Mouse (Mus musculus) forebrain, embryonic 16.5 days (tissue): Measurements from ENCODE around the gene Myo1c. TPM values are rescaled to one million over a fixed set of nuclear protein-coding genes. Genes with fewer than 3 reads are reported as not detected.
A peak's percentile ranks its signal among the peaks of the same experiment; 100 is the strongest.

Experiments used
- ATAC-seq: fragments of 200-750 bp; cut with Nextera tagmentation; 2 replicates; pipeline ENCODE4 v1.8.0; 2017; ENCODE audit warnings: mild to moderate bottlenecking, moderate library complexity
- H3K27ac ChIP-seq: fragments of 300-500 bp; sonication (generic); 2 replicates; pipeline ENCODE4 v1.5.1; 2014; ENCODE audit warnings: low read length, control low read depth
- H3K27me3 ChIP-seq: fragments of 300-500 bp; sonication (generic); replicated peaks from 2 replicates; pipeline ENCODE4 v1.6.1; 2014; ENCODE audit warnings: low read length; ENCODE audit not compliant: control insufficient read depth, insufficient read depth
- H3K36me3 ChIP-seq: fragments of 300-500 bp; sonication (generic); 2 replicates; pipeline ENCODE4 v1.6.1; 2014; ENCODE audit not compliant: control insufficient read depth, insufficient read depth
- H3K4me1 ChIP-seq: fragments of 300-500 bp; sonication (generic); replicated peaks from 2 replicates; pipeline ENCODE4 v1.6.1; 2014; ENCODE audit warnings: low read length; ENCODE audit not compliant: control insufficient read depth, insufficient read depth
- H3K4me2 ChIP-seq: fragments of 300-500 bp; sonication (generic); 2 replicates; pipeline ENCODE4 v1.6.1; 2014; ENCODE audit warnings: mild to moderate bottlenecking, low read length, control low read depth
- H3K4me3 ChIP-seq: fragments of 300-500 bp; sonication (generic); replicated peaks from 2 replicates; pipeline ENCODE4 v1.5.1; 2014; ENCODE audit warnings: mild to moderate bottlenecking, low read length, control low read depth
- H3K9ac ChIP-seq: fragments of 300-500 bp; sonication (generic); replicated peaks from 2 replicates; pipeline ENCODE4 v1.6.1; 2014; ENCODE audit warnings: low read depth, low read length, control low read depth
- H3K9me3 ChIP-seq: fragments of 300-500 bp; sonication (generic); 2 replicates; pipeline ENCODE4 v1.6.1; 2016; ENCODE audit warnings: low read length; ENCODE audit not compliant: control insufficient read depth
- WGBS: fragments of 180-500 bp; shearing (Covaris S2); extraction: QIAGEN DNeasy Blood & Tissue Kit; methylation state at CpG from one replicate; pipeline ENCODE4 v1.1.7; 2014; 5-methylcytosine and 5-hydroxymethylcytosine counted together
- polyA plus RNA-seq: library from polyadenylated mRNA; unstranded; fragments of >200 nt; fragmentation: Nextera tagmentation; extraction: Ambion mirVana; gene quantifications from 2 replicates; pipeline ENCODE4 v1.2.1, GENCODE M21; 2015

The Myo1c gene
- polyA plus RNA-seq, 1 experiment from 2014 or later: 11.9 TPM

DNA sequence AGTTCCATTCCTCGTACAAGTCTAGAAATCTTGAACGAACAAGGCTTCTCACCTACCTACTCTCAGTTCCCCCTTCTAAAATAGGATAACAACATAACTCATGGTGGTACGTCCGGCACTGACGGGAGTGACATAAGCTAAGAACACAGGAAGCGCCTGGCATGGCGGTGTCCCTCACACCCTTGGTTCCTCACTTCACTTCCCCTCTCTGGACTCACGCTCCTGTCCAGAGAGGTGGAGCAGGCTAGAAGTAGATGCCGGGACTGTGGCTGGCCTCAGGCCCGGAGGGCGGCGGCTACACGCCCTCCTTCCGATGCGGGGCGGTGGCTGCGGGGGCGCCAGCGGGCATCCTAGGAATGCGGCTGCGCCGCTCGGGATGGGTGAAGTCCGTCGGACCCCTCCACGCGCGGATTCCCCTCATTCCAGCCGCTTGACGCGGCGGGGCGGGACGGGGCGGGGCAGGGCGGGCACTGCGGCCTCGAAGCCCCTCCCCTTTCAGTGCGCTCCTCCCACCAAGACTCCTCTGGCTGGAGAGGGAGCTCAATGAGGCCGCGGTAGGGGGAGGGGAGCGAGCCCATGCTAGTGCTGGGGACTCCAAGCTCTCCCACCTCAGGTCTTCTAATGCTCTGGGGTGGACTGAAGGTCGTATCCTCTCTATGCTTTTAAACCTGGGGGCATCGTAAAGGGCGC lies 3.6 kb downstream of the Myo1c start:
- no peaks in the 10 kb centered on the region for H3K36me3 ChIP-seq
- H3K4me2 ChIP-seq: peak overlapping the region; percentile 84
- peak overlapping the region; percentile 53 for H3K4me3 ChIP-seq
- peaks cover 42% of the 10 kb centered on the region for H3K4me1 ChIP-seq
- ATAC-seq: peak; percentile 30
- 1% methylated on average over 45 of the region's 45 CpGs for WGBS
- peaks cover 9% of the 10 kb centered on the region for H3K27me3 ChIP-seq
- no peak overlapping the region for H3K27ac ChIP-seq
- H3K9me3 ChIP-seq: no peaks in the 10 kb centered on the region
- H3K9ac ChIP-seq: peak overlapping the region; percentile 54

DNA sequence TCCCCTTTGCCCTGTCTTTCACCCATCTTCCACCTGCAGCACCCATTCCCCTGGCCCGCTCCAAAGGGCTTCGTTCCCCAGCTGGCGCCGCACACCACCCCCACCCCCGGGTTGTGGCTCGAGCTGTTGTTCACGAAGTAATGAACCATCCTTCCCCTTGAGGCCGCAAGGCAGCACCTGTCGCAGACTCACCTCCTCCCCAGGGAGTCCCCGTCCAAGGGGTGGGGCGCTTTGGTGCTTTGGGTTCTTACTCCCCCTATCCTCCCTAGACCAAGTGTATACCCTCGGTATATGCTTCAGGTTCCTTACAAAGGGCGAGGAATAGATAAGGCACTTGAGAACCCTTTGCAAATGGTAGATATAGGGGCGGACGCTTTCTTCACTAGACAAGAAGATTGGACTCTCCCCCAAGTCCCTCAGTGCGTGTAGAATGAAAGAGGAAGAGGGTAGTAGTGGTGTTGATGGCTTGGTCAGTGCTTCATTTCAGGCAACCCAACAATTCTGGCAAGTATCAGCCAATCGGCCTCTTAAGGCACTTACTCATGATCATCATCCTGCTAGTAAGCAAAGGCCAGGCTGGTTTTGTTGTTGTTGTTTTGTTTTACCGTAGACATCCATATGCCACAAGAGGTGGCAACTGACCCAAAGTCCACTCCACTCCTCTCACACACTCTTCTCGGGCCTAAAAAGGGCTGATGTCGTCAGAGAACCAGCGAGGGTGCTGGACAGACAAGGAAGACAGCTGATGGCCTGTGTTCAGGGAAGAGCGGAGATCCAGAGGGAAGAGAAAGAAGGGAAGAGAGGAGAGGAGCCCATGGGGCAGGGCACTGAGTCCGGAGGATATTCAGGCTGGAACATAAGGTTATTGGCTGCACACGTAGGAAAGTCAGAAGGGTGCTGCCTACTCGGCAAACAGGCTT lies 4.4 kb downstream of the Myo1c start:
- ATAC-seq: no peak
- WGBS: 47% methylated on average over 25 of the region's 25 CpGs
- peak overlapping the region; percentile 53 for H3K4me3 ChIP-seq

DNA sequence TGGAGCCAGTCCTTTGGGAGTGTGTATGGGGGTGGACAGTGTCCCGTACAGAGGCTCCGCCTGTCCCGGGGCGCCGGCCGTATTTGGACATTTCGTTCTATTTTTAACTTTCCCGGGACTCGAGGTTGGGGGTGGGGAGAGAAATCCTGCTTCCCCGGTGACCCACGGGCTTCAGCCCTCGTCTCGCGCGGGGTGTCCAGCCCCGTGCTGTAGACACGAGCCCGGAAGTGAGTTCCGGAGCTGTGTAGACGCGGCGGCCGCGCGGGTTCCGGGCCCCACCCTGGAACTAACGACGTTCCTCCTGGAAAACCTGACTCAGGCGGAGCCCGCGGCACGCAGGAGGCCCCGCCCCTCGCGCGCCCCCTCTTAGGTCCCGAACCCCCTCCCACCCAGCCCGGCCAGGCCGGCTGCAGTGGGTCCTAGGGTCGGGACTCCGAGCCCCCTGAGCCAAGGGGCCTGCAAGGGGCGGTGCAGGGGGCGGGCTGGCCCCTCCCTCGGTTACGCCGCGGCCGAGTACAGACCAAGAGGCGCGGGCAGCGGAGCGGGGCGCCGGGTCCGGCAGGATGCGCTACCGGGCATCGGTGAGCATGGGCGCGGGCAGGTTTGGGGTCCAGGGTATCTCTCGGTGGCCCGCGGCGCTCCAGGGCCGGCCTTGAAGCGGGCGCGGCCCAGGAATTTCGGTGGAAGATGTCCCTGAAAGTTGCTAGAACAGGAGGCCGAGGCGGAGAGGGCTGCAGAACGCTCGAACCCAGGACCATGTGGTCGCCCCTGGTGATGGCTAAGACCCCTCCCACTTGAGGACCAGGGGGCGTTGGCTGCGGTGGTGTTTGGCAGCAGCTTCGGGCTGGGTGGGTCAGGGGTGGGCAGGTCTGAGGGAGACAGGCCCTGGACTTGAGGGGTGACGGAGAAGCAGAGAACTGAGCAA lies 5.6 kb downstream of the Myo1c start:
- peak overlapping the region; percentile 77 for H3K9ac ChIP-seq
- H3K4me3 ChIP-seq: peak overlapping the region; percentile 74
- H3K27ac ChIP-seq: no peak overlapping the region
- peaks cover 9% of the 10 kb centered on the region for H3K27me3 ChIP-seq
- ATAC-seq: peak; percentile 37; the same call in 1 of the 2 replicates
- H3K9me3 ChIP-seq: no peaks in the 10 kb centered on the region
- 1% methylated on average over 75 of the region's 78 CpGs for WGBS
- peak overlapping the region; percentile 99 for H3K4me2 ChIP-seq
- H3K36me3 ChIP-seq: peaks cover 2% of the 10 kb centered on the region; the same call in 1 of the 2 replicates
- H3K4me1 ChIP-seq: peaks cover 41% of the 10 kb centered on the region

More for the DNA sequence above, 4.4 kb downstream of the Myo1c start:
- Histone ChIP-seq H3K9me3 (no peaks in the 10 kb centered on the region), H3K4me2 (peak overlapping the region; percentile 84), H3K9ac (0 out of 2 replicates have a peak overlapping the region, but pooled peaks have one; percentile 8), H3K36me3 (no peaks in the 10 kb centered on the region), H3K27me3 (peaks cover 9% of the 10 kb centered on the region), H3K27ac (no peak overlapping the region), H3K4me1 (peaks cover 42% of the 10 kb centered on the region)

DNA sequence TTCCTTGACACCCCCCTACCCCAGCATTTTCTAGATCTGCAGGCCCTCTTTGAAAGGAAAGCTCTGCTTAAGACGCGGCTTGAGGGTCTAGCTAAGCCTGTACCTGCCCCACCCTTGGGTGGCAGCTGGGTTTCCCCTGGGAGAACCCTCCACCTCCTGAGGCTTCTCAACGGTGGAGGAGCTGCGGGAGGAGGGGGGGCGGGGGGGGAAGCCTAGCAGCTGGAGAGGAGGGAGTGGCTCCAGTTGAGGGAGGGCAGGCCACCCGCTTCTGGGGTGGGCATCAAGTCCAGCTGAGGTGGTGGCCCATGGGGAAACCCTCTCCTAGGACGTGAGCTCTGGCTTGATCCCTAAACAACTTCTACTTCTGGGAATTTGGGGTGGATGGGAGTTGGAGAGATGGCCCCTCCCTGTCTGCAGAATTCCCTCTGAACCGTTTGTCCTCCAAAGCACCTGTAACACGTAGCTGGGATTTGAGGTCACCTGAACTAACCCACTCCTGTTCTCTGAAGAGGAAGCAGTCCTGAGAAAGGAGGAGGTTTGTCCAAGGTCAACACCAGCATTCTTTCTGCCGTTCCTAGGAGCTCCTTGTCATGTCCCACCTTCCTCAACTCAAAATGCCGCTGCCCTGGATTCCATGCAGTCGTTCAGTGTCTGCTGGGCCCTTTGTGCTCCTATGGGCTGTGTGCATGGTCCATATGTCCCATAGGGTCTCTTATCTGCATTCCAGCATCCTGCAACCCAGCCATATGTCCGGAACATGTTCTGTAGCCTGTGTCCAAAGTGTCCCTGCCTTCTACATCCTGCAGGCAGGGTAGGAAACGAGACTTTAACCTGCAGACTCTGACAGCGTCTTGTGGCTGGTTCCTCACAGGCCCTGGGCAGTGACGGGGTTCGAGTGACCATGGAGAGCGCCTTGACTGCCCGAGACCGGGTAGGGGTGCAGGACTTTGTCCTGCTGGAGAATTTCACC lies 6.6 kb downstream of the Myo1c start:
- peak overlapping the region; percentile 74 for H3K4me3 ChIP-seq
- H3K9ac ChIP-seq: peak overlapping the region; percentile 77; the same call in 1 of the 2 replicates
- H3K36me3 ChIP-seq: peaks cover 2% of the 10 kb centered on the region; the same call in 1 of the 2 replicates
- peaks cover 34% of the 10 kb centered on the region for H3K4me1 ChIP-seq
- 64% methylated on average over 20 of the region's 20 CpGs for WGBS
- H3K27me3 ChIP-seq: peaks cover 9% of the 10 kb centered on the region
- H3K4me2 ChIP-seq: peak overlapping the region; percentile 99
- no peaks in the 10 kb centered on the region for H3K9me3 ChIP-seq
- no peak overlapping the region for H3K27ac ChIP-seq
- no peak for ATAC-seq

DNA sequence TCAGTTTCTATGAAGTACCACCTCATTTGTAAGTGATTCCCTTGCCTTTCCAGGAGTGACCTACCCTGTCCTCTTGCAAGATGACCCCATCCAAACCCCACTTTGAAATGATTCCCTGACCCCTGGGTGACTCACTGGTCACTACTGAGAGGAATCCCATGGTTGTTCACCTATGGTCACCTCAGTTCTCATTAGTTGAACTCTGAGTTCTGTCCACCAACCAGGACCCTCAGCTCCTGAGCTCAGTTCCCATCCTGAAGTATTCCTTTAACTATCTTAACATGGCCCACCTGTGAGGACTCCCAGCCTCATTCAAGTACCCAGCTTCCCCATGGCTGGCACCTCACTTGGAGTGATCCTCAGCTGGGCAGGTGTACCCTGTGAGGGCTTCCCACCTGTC lies 7.5 kb downstream of the Myo1c start:
- H3K4me2 ChIP-seq: no peak overlapping the region
- peaks cover 27% of the 10 kb centered on the region for H3K4me1 ChIP-seq
- H3K4me3 ChIP-seq: no peak overlapping the region
- peaks cover 2% of the 10 kb centered on the region; the same call in 1 of the 2 replicates for H3K36me3 ChIP-seq
- no peak for ATAC-seq
- H3K27me3 ChIP-seq: peaks cover 9% of the 10 kb centered on the region
- H3K27ac ChIP-seq: no peak overlapping the region
- no peak overlapping the region for H3K9ac ChIP-seq
- H3K9me3 ChIP-seq: no peaks in the 10 kb centered on the region

DNA sequence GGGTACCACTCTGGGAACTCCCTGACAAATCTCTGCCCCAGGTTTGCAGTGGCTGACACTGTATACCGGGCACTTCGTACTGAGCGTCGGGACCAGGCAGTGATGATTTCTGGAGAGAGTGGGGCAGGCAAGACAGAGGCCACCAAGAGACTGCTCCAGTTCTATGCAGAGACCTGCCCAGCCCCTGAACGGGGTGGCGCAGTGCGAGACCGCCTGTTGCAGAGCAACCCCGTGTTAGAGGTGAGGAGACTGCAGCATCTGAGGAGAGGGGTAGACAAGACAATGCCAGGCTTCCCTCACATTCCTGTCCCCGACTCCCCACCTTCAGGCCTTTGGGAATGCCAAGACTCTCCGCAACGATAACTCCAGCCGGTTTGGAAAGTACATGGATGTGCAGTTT lies 8.0 kb downstream of the Myo1c start:
- Histone ChIP-seq H3K27ac (no peak overlapping the region), H3K4me2 (no peak overlapping the region), H3K9me3 (no peaks in the 10 kb centered on the region), H3K9ac (no peak overlapping the region), H3K27me3 (peaks cover 6% of the 10 kb centered on the region), H3K36me3 (peaks cover 2% of the 10 kb centered on the region; the same call in 1 of the 2 replicates), H3K4me3 (no peak overlapping the region), H3K4me1 (peaks cover 24% of the 10 kb centered on the region)
- ATAC-seq: no peak
- WGBS: 92% methylated on average over 13 of the region's 13 CpGs

DNA sequence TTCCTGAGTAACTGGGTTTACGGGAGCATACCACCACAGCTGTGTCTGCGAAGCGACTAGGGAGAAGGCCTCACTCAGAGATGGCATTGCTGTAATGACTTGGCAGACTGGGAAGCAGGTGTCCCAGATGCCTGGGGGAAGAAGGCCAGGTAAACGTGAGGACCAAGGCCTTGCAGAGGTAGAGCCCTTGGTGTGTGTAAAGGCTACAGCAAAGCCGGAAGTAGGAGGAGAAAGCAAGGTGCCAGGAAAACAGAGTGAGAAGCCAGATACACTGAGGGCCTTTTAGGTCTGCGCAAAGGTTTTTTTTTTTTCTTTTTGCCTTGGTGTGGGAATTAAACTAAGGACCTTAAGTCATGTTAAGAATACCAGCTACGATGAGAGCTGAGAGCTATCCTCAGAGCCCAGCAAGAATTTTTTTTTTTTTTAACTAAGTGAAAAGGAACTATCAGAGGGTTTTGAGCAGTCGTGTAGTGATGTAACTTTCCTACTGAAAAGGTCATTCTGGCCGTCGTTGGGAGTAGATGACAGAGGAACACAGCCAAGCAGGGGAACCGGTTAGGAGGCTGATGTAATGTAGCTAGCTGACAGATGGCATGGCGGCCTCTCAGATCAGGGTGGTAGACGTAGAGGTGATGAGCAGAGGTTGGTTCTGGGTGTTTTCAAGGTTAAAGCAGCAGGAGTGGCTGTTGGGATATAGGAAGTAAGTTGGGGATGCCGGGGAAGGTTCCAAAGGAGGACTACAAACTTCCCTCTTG lies 8.9 kb downstream of the Myo1c start:
- no peak overlapping the region for H3K4me2 ChIP-seq
- 80% methylated on average over 14 of the region's 14 CpGs for WGBS
- no peak overlapping the region for H3K4me3 ChIP-seq
- no peak overlapping the region for H3K27ac ChIP-seq
- H3K9me3 ChIP-seq: no peaks in the 10 kb centered on the region
- no peaks in the 10 kb centered on the region; the same call in 1 of the 2 replicates for H3K27me3 ChIP-seq
- no peak for ATAC-seq
- H3K9ac ChIP-seq: no peak overlapping the region
- peaks cover 2% of the 10 kb centered on the region; the same call in 1 of the 2 replicates for H3K36me3 ChIP-seq
- H3K4me1 ChIP-seq: peaks cover 19% of the 10 kb centered on the region
